Mouse (Mus musculus): Measurements from ENCODE around the gene Herpud1. TPM values are rescaled to one million over a fixed set of nuclear protein-coding genes. Genes with fewer than 3 reads are reported as not detected.

Gene Herpud1
- polyA plus RNA-seq, 1 experiment from 2014 or later = 163 TPM

DNA sequence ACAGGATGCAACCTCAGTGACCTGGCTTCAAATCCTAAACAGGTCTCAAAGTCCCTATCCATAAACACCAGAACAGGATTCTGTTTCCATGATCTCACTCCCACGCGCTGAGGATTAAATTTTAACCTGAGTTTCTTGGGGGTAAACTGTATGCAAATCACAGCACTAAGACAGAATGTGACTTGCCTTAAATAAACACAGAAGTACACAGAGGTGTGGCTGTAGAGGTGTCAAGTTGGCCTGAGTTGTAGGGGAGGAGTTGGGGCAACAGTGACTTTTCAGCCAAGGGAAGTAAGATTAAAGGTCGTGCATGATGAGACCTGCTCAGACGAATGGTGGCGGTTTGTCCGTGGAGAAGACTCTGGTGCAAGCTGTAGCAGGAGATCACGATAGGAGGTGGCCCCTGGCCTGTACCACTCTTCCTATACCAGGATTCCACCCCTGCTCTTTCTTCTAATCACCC lies 32.1 kb upstream of the Herpud1 start:
- peak overlapping the region; percentile 84 for H3K27ac ChIP-seq (ENCODE audit: low read length)
- H3K9me3 ChIP-seq (ENCODE audit: control insufficient read depth, low read length) = no peaks in the 10 kb centered on the region
- H3K4me2 ChIP-seq (ENCODE audit: low read depth, low read length) = peak overlapping the region; percentile 10; the same call in 1 of the 2 replicates
- H3K4me1 ChIP-seq (ENCODE audit: control insufficient read depth, insufficient read depth, low read length) = no peaks in the 10 kb centered on the region; the same call in 1 of the 2 replicates
- no peak overlapping the region for H3K4me3 ChIP-seq (ENCODE audit: low read length)
- H3K36me3 ChIP-seq (ENCODE audit: control insufficient read depth, insufficient read depth, low read length) = no peaks in the 10 kb centered on the region
- H3K27me3 ChIP-seq (replicated peaks; ENCODE audit: control insufficient read depth, insufficient read depth, low read length) = no peaks in the 10 kb centered on the region
- ATAC-seq = peak; percentile 91
- H3K9ac ChIP-seq (ENCODE audit: low read depth, low read length) = no peak overlapping the region
- WGBS = 47% methylated on average over 7 of the region's 7 CpGs

DNA sequence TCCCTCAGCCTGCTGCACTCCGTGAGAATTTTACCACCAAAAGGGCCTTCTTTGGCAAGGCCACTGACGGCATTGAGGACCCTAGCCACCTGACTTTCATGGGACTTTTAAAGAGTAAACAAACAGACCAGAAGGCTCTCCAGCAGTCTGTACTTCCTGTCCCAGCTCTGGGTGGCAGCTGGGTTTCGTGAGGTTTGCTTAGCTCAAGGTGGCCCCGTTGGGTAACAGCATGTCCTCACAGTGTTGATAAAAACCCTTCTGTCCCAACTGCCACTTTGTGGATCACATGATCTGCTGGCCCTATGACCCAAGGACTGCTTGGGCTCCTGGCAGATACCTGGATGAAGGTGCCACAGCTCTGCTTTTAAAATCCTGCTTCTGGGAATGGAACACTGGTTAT lies 31.7 kb upstream of the Herpud1 start:
- 39% methylated on average over 4 of the region's 4 CpGs for WGBS
- no peaks in the 10 kb centered on the region for H3K36me3 ChIP-seq (ENCODE audit: control insufficient read depth, insufficient read depth, low read length)
- ATAC-seq = peak; percentile 87

DNA sequence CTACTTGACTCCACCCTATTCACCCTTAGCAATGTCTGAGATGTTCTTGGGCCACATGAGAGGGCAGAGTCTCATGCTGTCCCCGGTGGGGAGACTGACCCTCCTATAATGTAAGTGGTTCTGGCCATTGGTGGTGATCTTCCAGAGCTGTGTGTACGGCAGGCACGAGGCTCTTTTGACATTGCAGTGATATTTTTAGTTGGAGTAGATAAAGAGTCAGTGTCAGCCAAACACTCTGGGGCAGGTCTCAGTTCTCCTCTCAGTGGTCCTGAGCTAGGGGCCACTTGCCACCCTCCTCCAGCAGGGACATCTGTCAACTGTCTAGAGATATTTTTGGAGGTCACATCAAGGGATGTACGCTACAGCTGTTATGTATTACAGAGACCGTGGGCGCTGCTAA lies 29.0 kb upstream of the Herpud1 start:
- H3K4me1 ChIP-seq (ENCODE audit: control insufficient read depth, insufficient read depth, low read length) = peaks cover 4% of the 10 kb centered on the region
- no peak overlapping the region for H3K9ac ChIP-seq (ENCODE audit: low read depth, low read length)
- H3K9me3 ChIP-seq (ENCODE audit: control insufficient read depth, low read length) = no peaks in the 10 kb centered on the region
- no peak overlapping the region for H3K4me2 ChIP-seq (ENCODE audit: low read depth, low read length)
- no peak overlapping the region for H3K4me3 ChIP-seq (ENCODE audit: low read length)
- H3K36me3 ChIP-seq (ENCODE audit: control insufficient read depth, insufficient read depth, low read length) = no peaks in the 10 kb centered on the region
- WGBS = 77% methylated on average over 6 of the region's 6 CpGs
- ATAC-seq = no peak
- H3K27me3 ChIP-seq (replicated peaks; ENCODE audit: control insufficient read depth, insufficient read depth, low read length) = no peaks in the 10 kb centered on the region
- H3K27ac ChIP-seq (ENCODE audit: low read length) = no peak overlapping the region

More for the DNA sequence above, 31.7 kb upstream of the Herpud1 start:
- H3K9me3 ChIP-seq (ENCODE audit: control insufficient read depth, low read length) = no peaks in the 10 kb centered on the region
- peak overlapping the region; percentile 84 for H3K27ac ChIP-seq (ENCODE audit: low read length)
- H3K9ac ChIP-seq (ENCODE audit: low read depth, low read length) = no peak overlapping the region
- no peaks in the 10 kb centered on the region; the same call in 1 of the 2 replicates for H3K4me1 ChIP-seq (ENCODE audit: control insufficient read depth, insufficient read depth, low read length)
- H3K27me3 ChIP-seq (replicated peaks; ENCODE audit: control insufficient read depth, insufficient read depth, low read length) = no peaks in the 10 kb centered on the region
- peak overlapping the region; percentile 10; the same call in 1 of the 2 replicates for H3K4me2 ChIP-seq (ENCODE audit: low read depth, low read length)
- H3K4me3 ChIP-seq (ENCODE audit: low read length) = no peak overlapping the region

DNA sequence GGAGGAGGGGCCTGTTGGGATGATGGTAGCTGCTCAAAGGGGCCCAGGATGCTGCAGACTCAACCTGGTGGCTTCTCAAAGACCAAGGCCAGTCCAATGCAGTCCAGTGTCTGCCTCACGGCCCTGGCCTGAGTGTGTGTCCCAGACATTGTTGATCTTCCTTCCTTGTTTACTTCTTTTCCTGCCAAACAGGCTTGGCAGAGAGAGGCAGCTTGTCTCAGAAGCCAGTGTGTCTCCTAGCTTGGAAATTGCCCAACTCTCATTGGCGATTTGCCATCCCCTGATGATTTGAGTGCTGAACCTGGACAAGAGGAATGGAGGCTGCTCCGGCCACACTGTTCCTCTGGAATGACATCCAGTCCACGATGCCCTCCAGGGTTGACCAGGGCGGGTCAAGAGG lies 27.7 kb upstream of the Herpud1 start:
- WGBS = 52% methylated on average over 5 of the region's 5 CpGs
- Histone ChIP-seq H3K27ac (ENCODE audit: low read length) (no peak overlapping the region), H3K4me1 (ENCODE audit: control insufficient read depth, insufficient read depth, low read length) (peaks cover 4% of the 10 kb centered on the region), H3K4me2 (ENCODE audit: low read depth, low read length) (no peak overlapping the region), H3K4me3 (ENCODE audit: low read length) (no peak overlapping the region), H3K9ac (ENCODE audit: low read depth, low read length) (no peak overlapping the region), H3K36me3 (ENCODE audit: control insufficient read depth, insufficient read depth, low read length) (no peaks in the 10 kb centered on the region), H3K27me3 (replicated peaks; ENCODE audit: control insufficient read depth, insufficient read depth, low read length) (no peaks in the 10 kb centered on the region), H3K9me3 (ENCODE audit: control insufficient read depth, low read length) (no peaks in the 10 kb centered on the region)
- no peak for ATAC-seq

DNA sequence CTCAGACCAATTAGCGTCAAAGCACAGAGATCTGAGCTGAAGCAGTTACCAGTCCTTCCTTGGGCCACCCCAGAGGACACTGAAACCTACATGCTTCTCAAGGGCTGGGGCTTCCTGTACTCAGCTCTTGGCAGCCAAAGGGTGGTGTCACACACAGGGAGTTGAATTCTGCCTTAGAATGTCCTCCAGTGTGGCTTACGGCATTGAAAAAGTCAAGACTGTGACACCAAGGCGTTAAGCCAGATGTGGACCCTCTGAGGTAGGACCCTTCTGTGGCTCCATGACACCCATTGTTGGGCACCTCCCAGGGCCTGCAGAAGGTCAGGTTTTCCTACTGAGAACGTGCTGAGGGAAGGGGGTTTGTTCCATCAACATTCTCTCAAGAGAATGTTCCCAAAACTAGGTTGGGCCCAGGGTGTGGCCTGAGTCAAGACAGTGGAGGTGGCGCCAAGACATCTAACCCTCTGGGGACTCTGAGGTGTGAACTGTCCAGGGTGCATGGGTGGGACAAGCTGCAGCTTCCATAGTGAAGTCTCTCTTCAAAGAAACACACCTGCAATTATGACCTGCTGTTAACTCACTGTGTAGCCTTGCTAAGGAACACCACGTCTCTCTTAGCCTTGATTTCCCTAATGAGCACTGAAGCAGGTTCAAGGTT lies 24.3 kb upstream of the Herpud1 start:
- 81% methylated on average over 6 of the region's 6 CpGs for WGBS
- H3K27ac ChIP-seq (ENCODE audit: low read length) = peak overlapping the region; percentile 34; the same call in 1 of the 2 replicates

DNA sequence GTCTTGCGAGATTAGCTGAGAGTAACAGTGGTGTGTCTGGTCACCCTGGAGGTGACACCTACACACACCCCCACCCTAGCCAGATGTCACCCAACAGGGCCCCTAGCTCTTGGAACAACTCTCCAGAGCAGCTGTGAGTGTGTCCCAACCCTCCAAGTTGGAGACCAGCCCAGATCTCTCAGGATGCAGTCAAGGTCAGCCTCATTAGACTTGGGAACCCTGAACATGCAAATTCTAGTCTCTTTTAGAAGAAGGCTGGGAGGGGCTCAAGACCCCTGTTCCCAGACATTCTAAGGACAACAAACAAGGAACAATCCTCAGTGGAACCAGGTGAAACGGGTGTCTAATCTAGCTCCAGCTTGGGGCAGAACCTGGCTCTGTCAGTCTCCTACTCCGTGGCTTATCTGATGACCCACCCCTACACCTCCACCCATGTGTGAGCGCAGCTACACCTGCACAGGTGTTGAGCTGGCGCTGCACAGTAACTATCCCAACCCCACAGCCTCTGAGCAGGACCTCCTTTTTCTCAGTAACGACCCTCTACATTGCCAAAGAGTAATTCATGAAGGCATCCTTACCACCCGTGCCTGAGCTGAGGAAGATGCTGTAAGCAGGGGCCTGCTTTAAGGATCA lies 23.5 kb upstream of the Herpud1 start:
- Histone ChIP-seq H3K27ac (ENCODE audit: low read length) (peak overlapping the region; percentile 55), H3K9ac (ENCODE audit: low read depth, low read length) (no peak overlapping the region), H3K9me3 (ENCODE audit: control insufficient read depth, low read length) (no peaks in the 10 kb centered on the region), H3K4me3 (ENCODE audit: low read length) (no peak overlapping the region), H3K4me1 (ENCODE audit: control insufficient read depth, insufficient read depth, low read length) (peaks cover 8% of the 10 kb centered on the region), H3K4me2 (ENCODE audit: low read depth, low read length) (0 out of 2 replicates have a peak overlapping the region, but pooled peaks have one; percentile 2), H3K27me3 (replicated peaks; ENCODE audit: control insufficient read depth, insufficient read depth, low read length) (no peaks in the 10 kb centered on the region), H3K36me3 (ENCODE audit: control insufficient read depth, insufficient read depth, low read length) (no peaks in the 10 kb centered on the region)
- ATAC-seq = peak; percentile 90
- WGBS = 68% methylated on average over 7 of the region's 7 CpGs

More for the DNA sequence above, 24.3 kb upstream of the Herpud1 start:
- Histone ChIP-seq H3K27me3 (replicated peaks; ENCODE audit: control insufficient read depth, insufficient read depth, low read length) (no peaks in the 10 kb centered on the region), H3K4me1 (ENCODE audit: control insufficient read depth, insufficient read depth, low read length) (peaks cover 8% of the 10 kb centered on the region), H3K36me3 (ENCODE audit: control insufficient read depth, insufficient read depth, low read length) (no peaks in the 10 kb centered on the region), H3K9ac (ENCODE audit: low read depth, low read length) (no peak overlapping the region), H3K4me2 (ENCODE audit: low read depth, low read length) (no peak overlapping the region), H3K9me3 (ENCODE audit: control insufficient read depth, low read length) (no peaks in the 10 kb centered on the region), H3K4me3 (ENCODE audit: low read length) (no peak overlapping the region)
- ATAC-seq = no peak

DNA sequence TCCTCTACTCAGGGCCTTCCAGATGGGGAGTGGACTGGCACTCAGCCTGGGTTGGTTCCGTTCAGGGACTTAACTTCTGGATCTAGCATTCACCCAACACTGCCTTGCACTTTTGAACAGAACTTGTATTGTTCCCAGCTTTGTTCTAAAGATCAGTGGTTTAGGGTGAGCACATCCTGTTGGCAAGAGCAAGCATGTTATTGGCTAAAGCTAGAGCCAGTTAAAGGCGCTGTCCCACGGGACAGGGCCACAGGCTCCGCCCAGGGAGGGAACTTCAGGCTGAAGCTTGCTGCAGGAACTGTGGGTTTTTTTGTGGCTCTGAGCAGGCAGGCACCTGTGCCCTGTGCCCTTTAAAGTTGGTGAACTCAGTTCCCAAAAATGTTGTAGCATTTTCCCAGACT lies 22.9 kb upstream of the Herpud1 start:
- peak overlapping the region; percentile 55 for H3K27ac ChIP-seq (ENCODE audit: low read length)
- WGBS = 39% methylated on average over 4 of the region's 4 CpGs

DNA sequence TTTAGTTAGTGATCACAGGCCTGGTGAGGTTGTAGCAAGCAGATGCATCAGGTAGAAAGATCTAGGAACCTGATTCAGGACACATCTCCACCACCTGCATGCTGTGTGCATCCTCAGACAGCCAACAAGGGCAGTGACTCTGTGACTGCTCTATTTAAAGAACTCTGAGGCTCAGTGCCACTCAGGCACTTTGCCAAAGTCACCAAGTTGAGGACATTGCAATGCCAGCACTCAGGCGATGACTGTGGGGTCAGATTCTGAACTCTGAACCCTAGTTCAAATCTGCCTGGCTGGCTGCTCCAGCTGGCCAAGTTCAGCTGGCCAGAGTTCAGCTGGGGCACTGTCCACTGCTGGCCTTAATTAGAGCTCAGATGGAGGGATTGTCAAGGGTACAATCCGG lies 22.3 kb upstream of the Herpud1 start:
- H3K4me3 ChIP-seq (ENCODE audit: low read length) = no peak overlapping the region
- no peak overlapping the region for H3K9ac ChIP-seq (ENCODE audit: low read depth, low read length)
- no peaks in the 10 kb centered on the region for H3K36me3 ChIP-seq (ENCODE audit: control insufficient read depth, insufficient read depth, low read length)
- WGBS = 84% methylated on average over 2 of the region's 2 CpGs
- ATAC-seq = no peak
- no peak overlapping the region for H3K27ac ChIP-seq (ENCODE audit: low read length)
- H3K4me2 ChIP-seq (ENCODE audit: low read depth, low read length) = no peak overlapping the region
- no peaks in the 10 kb centered on the region for H3K9me3 ChIP-seq (ENCODE audit: control insufficient read depth, low read length)
- no peaks in the 10 kb centered on the region for H3K27me3 ChIP-seq (replicated peaks; ENCODE audit: control insufficient read depth, insufficient read depth, low read length)
- H3K4me1 ChIP-seq (ENCODE audit: control insufficient read depth, insufficient read depth, low read length) = peaks cover 8% of the 10 kb centered on the region

More for the DNA sequence above, 22.9 kb upstream of the Herpud1 start:
- Histone ChIP-seq H3K4me1 (ENCODE audit: control insufficient read depth, insufficient read depth, low read length) (peaks cover 8% of the 10 kb centered on the region), H3K4me3 (ENCODE audit: low read length) (no peak overlapping the region), H3K36me3 (ENCODE audit: control insufficient read depth, insufficient read depth, low read length) (no peaks in the 10 kb centered on the region), H3K27me3 (replicated peaks; ENCODE audit: control insufficient read depth, insufficient read depth, low read length) (no peaks in the 10 kb centered on the region), H3K9me3 (ENCODE audit: control insufficient read depth, low read length) (no peaks in the 10 kb centered on the region), H3K4me2 (ENCODE audit: low read depth, low read length) (0 out of 2 replicates have a peak overlapping the region, but pooled peaks have one; percentile 2), H3K9ac (ENCODE audit: low read depth, low read length) (no peak overlapping the region)
- peak; percentile 87 for ATAC-seq

DNA sequence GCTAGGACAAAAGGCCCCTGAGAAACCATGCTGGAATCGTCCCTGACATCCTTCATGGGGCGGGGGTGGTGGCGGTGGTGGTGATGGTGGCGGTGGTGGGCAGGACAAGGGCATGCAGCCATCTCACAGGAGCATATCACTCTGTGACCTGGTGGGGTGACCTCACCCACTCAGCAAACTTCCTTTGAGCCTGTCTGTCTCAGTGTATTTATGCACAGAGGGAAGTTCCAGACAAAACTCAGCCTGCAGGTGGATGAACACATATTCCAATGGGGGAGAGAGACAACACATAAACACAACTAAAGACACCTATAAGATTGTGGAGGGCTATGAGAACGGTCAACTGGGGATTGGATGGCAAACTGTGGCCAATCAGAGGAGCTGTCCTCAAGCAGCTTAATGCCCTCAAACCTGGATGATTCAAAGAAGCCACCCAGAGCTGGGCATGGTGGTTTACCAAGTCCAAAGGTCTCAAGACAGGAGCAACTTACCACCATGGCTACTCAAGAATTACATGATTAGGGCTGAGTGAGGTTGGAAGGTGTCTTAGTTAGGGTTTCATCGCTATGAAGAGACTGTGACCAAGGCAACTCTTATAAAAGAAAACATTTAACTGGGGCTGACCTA lies 21.4 kb upstream of the Herpud1 start:
- Histone ChIP-seq H3K9ac (ENCODE audit: low read depth, low read length) (no peak overlapping the region), H3K36me3 (ENCODE audit: control insufficient read depth, insufficient read depth, low read length) (no peaks in the 10 kb centered on the region), H3K4me3 (ENCODE audit: low read length) (no peak overlapping the region), H3K9me3 (ENCODE audit: control insufficient read depth, low read length) (no peaks in the 10 kb centered on the region), H3K4me2 (ENCODE audit: low read depth, low read length) (no peak overlapping the region), H3K27ac (ENCODE audit: low read length) (no peak overlapping the region), H3K4me1 (ENCODE audit: control insufficient read depth, insufficient read depth, low read length) (peaks cover 8% of the 10 kb centered on the region), H3K27me3 (replicated peaks; ENCODE audit: control insufficient read depth, insufficient read depth, low read length) (no peaks in the 10 kb centered on the region)
- no peak for ATAC-seq
- WGBS = 90% methylated on average over 6 of the region's 6 CpGs
